Mouse (Mus musculus) bone marrow macrophage, adult 2 months (primary cell): Measurements from ENCODE around the gene Prkrip1.

Experiments
- CTCF ChIP-seq: IDR thresholded peaks from 2 replicates; pipeline ENCODE4 v1.5.1; 2012; ENCODE audit warnings: low read depth, mild to moderate bottlenecking, low read length, moderate library complexity
- POLR2A ChIP-seq: IDR thresholded peaks from 2 replicates; pipeline ENCODE4 v1.6.1; 2012; ENCODE audit warnings: mild to moderate bottlenecking, low read depth, low read length, borderline replicate concordance

DNA sequence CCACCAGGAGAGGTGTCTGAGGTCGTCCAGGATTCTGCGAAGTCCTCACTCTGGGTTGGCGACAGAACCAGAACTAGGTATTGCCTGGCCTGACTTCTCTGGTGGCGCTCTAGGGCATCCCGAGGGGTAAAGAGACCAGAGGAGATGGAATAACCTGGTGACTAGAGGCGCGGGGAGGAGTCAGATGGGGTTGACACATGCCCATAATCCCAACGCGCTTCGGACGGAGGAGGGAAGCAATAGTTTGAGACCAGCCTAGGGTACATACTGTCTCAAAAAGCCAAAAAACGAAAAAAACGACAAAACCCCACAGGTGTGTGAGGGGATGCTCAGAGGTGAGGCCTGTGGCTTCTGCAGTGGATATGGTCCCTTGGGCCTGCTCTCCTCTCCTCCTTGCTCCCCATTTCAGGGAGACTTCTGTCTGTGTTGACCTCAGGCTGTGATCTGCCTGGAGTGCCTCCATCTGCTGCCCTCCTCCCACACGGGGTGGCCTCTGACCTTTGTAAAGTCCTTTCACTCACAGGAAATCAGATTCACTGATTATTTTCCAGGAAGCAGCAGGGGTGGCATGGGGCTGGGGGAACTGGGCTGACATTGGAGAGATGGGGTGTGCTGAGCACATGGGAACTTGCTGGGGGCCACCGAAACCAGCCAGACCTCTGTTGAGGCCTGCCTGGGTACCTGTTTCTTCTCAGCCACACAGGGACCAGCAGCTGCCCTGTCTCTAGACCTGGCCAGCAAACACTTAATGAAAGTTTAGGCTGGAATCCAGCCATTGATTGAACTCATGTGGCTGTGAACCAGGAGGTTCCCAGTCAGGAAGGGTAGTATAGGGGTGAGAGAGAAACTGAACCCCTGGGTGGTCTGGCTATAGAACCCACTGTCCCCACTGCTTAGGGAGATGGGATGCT is 47.0 kb upstream of the Prkrip1 start:
- TF ChIP-seq CTCF = peak; percentile 35
- no peak for TF ChIP-seq POLR2A
